Mouse (Mus musculus) hindbrain, embryonic 10.5 days (tissue): ENCODE measurements at regions not wholly inside any gene's neighbourhood (a gene's known extent, or its start where the extent isn't known, plus 50 kb on each side); places are given as distances from the start of the nearest gene placed in this dataset.

Experiments used
- DNase-seq: peaks from one replicate; pipeline ENCODE4 v3.0.0-alpha.2; 2017; ENCODE audit warnings: low spot score
- H3K27ac ChIP-seq: fragments of 300-500 bp; sonication (generic); 2 replicates; pipeline ENCODE4 v1.5.1; 2016; ENCODE audit warnings: mild to moderate bottlenecking, moderate library complexity
- H3K27me3 ChIP-seq: fragments of 300-500 bp; sonication (generic); 2 replicates; pipeline ENCODE4 v1.6.1; 2016; ENCODE audit warnings: mild to moderate bottlenecking; ENCODE audit not compliant: poor library complexity, insufficient read depth, severe bottlenecking
- H3K36me3 ChIP-seq: fragments of 300-500 bp; sonication (generic); 2 replicates; pipeline ENCODE4 v1.6.1; 2016; ENCODE audit warnings: mild to moderate bottlenecking, moderate library complexity
- H3K4me1 ChIP-seq: fragments of 300-500 bp; sonication (generic); replicated peaks from 2 replicates; pipeline ENCODE4 v1.6.1; 2016; ENCODE audit warnings: mild to moderate bottlenecking
- H3K4me3 ChIP-seq: fragments of 300-500 bp; sonication (generic); 2 replicates; pipeline ENCODE4 v1.5.1; 2016; ENCODE audit warnings: mild to moderate bottlenecking, moderate library complexity
- H3K9me3 ChIP-seq: fragments of 300-500 bp; sonication (generic); 2 replicates; pipeline ENCODE4 v1.6.1; 2016; ENCODE audit warnings: mild to moderate bottlenecking, moderate library complexity
- WGBS: fragments of 180-500 bp; shearing (Covaris S2); methylation state at CpG from one replicate; pipeline ENCODE4 v1.1.7; 2016; 5-methylcytosine and 5-hydroxymethylcytosine counted together

DNA sequence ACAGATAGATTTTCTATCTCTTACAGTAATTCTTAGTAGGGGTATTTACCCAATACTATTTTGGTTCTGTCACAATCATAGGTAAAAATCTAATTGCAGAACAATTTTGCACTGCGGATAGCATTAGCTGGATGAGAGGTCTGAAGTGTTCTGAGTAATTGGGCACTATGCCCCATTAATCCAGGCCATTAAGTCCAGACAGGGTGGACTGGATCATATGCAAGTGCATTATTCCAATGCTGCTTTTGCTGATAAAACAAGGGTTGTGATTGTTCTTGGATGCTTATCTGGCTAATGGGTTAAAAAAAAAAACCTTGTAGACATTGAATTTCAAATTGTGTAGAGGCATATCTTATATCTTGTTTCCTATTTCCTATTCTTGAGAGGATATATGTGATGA lies 1732.6 kb upstream of the Gm6569 start:
- Histone ChIP-seq H3K9me3 (no peaks in the 10 kb centered on the region), H3K27ac (no peak overlapping the region), H3K4me1 (no peaks in the 10 kb centered on the region), H3K36me3 (no peaks in the 10 kb centered on the region), H3K27me3 (no peaks in the 10 kb centered on the region), H3K4me3 (no peak overlapping the region)
- 94% methylated on average over 1 of the region's 1 CpGs for WGBS
- no peak for DNase-seq

DNA sequence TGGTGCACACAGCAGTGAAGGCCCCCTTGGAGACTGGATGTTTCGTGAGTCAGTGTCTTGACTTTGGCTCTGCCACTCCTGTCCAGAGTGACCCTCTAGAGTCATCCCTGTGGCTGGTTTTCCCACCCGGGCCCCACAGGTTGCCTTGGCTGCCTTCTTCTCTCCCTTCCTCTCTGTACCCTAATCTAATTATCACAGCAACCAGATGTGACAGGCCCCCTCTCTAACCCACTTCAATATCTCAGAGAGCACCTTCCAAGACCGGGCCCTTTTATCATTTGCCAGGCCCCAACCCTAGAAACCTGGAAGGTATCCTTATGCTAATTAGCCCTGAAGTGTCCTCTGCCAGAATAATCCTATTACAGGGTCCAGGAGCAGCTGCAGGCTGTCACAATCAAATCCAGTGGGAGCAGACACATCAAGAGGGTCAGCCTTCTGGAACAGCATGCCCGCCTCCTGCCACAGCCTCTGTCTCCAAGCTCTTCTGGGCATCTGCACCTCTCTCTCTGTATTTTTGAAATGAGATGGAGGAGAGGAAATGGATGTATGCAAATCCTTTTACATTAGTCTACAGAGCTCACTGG lies 1728.4 kb upstream of the Gm6569 start:
- 57% methylated on average over 4 of the region's 4 CpGs for WGBS
- no peaks in the 10 kb centered on the region for H3K4me1 ChIP-seq
- H3K27me3 ChIP-seq = no peaks in the 10 kb centered on the region
- DNase-seq = peak; percentile 11
- no peaks in the 10 kb centered on the region for H3K36me3 ChIP-seq
- H3K27ac ChIP-seq = no peak overlapping the region
- no peaks in the 10 kb centered on the region for H3K9me3 ChIP-seq
- H3K4me3 ChIP-seq = no peak overlapping the region

DNA sequence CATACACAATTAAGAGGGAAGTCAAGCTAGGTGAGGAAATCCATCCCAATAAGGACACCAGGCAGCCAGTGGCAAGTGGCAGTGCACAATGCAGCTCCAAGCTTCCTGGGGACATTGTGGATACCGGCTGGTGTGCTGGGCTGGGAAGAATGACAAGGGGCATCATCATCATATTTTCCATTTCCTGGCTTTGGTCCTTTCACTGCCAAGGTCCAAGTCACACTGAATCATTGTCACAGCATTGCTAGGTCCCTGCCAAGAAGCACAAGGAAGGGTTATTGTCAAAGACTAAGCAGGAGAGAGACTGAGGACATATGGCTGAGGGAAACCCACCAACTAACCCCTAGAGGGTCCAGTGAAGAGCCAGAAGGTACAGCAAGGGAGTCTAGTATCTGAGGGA lies 1723.8 kb upstream of the Gm6569 start:
- Histone ChIP-seq H3K9me3 (no peaks in the 10 kb centered on the region), H3K27ac (no peak overlapping the region), H3K4me3 (no peak overlapping the region), H3K27me3 (no peaks in the 10 kb centered on the region), H3K36me3 (no peaks in the 10 kb centered on the region), H3K4me1 (no peaks in the 10 kb centered on the region)
- no peak for DNase-seq
- WGBS = 80% methylated on average over 1 of the region's 1 CpGs

DNA sequence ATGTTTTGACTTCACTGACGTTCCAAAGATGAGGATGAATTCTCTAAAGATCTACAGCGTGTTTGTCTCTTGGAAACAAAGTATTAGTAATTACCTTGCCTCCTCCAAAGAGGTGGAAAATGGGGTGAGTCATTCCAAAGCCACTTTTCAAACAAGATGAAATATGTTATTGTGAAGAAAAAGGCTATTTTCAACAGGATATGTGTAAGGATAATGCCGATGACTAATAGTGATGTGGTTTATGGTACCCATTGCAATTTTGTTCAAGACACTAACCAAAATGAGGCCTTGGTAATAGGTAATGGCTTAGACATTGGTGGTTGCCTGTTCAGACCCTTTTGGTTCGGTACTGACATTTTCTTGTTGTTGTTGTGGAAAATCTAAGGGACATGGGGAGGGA lies 1717.6 kb upstream of the Gm6569 start:
- no peak for DNase-seq
- Histone ChIP-seq H3K36me3 (no peaks in the 10 kb centered on the region), H3K4me3 (no peak overlapping the region), H3K27ac (no peak overlapping the region), H3K4me1 (no peaks in the 10 kb centered on the region), H3K9me3 (peaks cover 4% of the 10 kb centered on the region; the same call in 1 of the 2 replicates), H3K27me3 (no peaks in the 10 kb centered on the region)
- WGBS = 82% methylated on average over 4 of the region's 4 CpGs

GRCm38 (mm10) chr15:72134226-72134625 lies 1700.1 kb upstream of the Gm6569 start:
- Histone ChIP-seq H3K27me3 (no peaks in the 10 kb centered on the region), H3K9me3 (no peaks in the 10 kb centered on the region), H3K36me3 (no peaks in the 10 kb centered on the region), H3K4me1 (no peaks in the 10 kb centered on the region), H3K27ac (no peak overlapping the region), H3K4me3 (no peak overlapping the region)
- no peak for DNase-seq
- WGBS = 84% methylated on average over 8 of the region's 8 CpGs

DNA sequence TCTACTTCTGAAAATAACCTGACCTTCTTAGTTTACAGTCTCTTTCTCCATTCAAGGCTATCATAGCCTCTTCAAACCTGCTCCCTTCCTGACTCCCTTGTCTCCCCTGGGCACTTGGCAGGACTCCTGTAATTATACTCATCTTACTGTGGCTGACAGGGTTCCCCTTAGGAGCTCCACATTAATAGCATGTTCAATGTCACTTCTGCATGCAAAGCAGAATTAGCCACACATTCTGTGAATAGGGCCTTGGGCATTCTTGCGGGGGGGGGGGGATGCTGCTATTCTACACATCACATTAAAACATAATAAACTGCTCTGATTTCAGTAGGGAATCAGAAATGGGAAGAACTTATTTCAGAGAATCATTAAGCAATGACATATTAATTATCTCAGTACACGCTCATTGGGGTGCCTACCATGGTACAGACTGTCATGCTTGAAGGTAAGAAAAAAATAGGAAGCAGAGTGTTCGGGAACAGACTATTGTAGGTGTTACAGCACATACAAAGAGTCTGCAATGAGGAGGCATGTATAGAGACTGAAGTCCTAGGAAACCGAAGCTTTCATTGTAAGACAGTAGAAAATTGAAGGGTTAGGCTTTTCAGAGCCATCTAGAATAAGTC lies 1698.3 kb upstream of the Gm6569 start:
- H3K4me1 ChIP-seq = no peaks in the 10 kb centered on the region
- no peak overlapping the region for H3K27ac ChIP-seq
- no peak for DNase-seq
- WGBS = 86% methylated on average over 4 of the region's 4 CpGs
- no peaks in the 10 kb centered on the region for H3K9me3 ChIP-seq
- H3K36me3 ChIP-seq = no peaks in the 10 kb centered on the region
- no peaks in the 10 kb centered on the region for H3K27me3 ChIP-seq
- no peak overlapping the region for H3K4me3 ChIP-seq

- H3K4me3 ChIP-seq = no peak overlapping the region
- H3K27ac ChIP-seq = no peak overlapping the region
- H3K9me3 ChIP-seq = no peaks in the 10 kb centered on the region
- no peaks in the 10 kb centered on the region for H3K4me1 ChIP-seq
- no peaks in the 10 kb centered on the region for H3K36me3 ChIP-seq
- H3K27me3 ChIP-seq = no peaks in the 10 kb centered on the region
- WGBS = 91% methylated on average over 2 of the region's 2 CpGs
- DNase-seq = no peak
These were observed 1694.2 kb upstream of the Gm6569 start for GRCm38 (mm10) chr15:72140122-72140521.

- H3K4me1 ChIP-seq = no peaks in the 10 kb centered on the region
- no peaks in the 10 kb centered on the region for H3K36me3 ChIP-seq
- 93% methylated on average over 6 of the region's 6 CpGs for WGBS
- H3K4me3 ChIP-seq = no peak overlapping the region
- no peak overlapping the region for H3K27ac ChIP-seq
- no peaks in the 10 kb centered on the region for H3K9me3 ChIP-seq
- no peaks in the 10 kb centered on the region for H3K27me3 ChIP-seq
- DNase-seq = no peak
These were observed 1683.8 kb upstream of the Gm6569 start for GRCm38 (mm10) chr15:72150581-72150980.

DNA sequence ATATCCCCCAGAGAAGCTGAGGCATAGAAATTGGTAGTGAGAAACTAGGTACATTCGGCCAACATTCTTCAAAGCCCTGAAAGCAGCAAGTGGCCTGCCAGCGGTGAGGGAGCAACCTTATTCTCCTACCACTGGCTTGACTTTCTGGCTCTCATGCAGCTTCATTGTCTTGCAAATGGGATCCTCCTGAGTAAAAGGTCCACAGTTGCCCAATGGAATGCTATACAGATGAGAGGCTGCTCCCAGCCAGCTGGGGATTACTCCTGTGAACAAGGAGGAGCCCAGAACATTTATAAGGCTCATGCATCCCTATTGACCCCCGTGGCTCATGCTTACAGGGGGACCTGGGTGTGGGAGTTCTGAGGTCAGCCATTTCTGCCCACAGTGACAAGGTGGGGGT lies 1675.9 kb upstream of the Gm6569 start:
- H3K9me3 ChIP-seq = no peaks in the 10 kb centered on the region
- H3K4me3 ChIP-seq = no peak overlapping the region
- H3K4me1 ChIP-seq = no peaks in the 10 kb centered on the region
- no peaks in the 10 kb centered on the region for H3K27me3 ChIP-seq
- DNase-seq = no peak
- WGBS = 59% methylated on average over 3 of the region's 3 CpGs
- no peaks in the 10 kb centered on the region for H3K36me3 ChIP-seq
- H3K27ac ChIP-seq = no peak overlapping the region

DNA sequence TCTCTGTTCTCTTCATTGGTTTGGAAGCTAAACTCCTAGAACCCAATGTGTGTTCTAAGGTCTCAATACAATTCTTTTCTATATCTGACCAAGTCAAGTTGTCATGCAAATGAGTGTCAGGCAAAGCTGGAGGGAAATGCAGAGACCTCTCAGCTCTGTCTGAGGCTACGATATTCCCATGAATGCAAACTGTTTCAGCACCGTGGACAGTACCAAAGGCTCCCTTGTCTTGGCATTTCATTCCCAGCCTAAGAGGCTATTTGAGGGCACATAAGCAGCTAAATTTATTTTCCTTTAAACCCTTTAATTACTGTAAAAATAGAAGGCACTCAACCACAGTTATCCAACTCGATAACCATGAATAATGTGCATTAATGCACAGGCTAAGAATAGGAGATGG lies 1633.5 kb upstream of the Gm6569 start:
- DNase-seq = peak; percentile 24
- WGBS = 33% methylated on average over 3 of the region's 3 CpGs
- Histone ChIP-seq H3K4me1 (no peaks in the 10 kb centered on the region), H3K27ac (no peak overlapping the region), H3K36me3 (no peaks in the 10 kb centered on the region), H3K9me3 (no peaks in the 10 kb centered on the region), H3K27me3 (no peaks in the 10 kb centered on the region), H3K4me3 (no peak overlapping the region)

GRCm38 (mm10) chr15:72201791-72202190 lies 1632.6 kb upstream of the Gm6569 start:
- WGBS = 67% methylated on average over 1 of the region's 1 CpGs
- no peaks in the 10 kb centered on the region for H3K4me1 ChIP-seq
- H3K27ac ChIP-seq = no peak overlapping the region
- DNase-seq = no peak
- no peaks in the 10 kb centered on the region for H3K36me3 ChIP-seq
- no peaks in the 10 kb centered on the region for H3K9me3 ChIP-seq
- no peak overlapping the region for H3K4me3 ChIP-seq
- no peaks in the 10 kb centered on the region for H3K27me3 ChIP-seq

GRCm38 (mm10) chr15:72205240-72205799 lies 1629.0 kb upstream of the Gm6569 start:
- no peaks in the 10 kb centered on the region for H3K27me3 ChIP-seq
- 76% methylated on average over 8 of the region's 8 CpGs for WGBS
- H3K36me3 ChIP-seq = no peaks in the 10 kb centered on the region
- no peak overlapping the region for H3K4me3 ChIP-seq
- H3K4me1 ChIP-seq = no peaks in the 10 kb centered on the region
- H3K27ac ChIP-seq = no peak overlapping the region
- H3K9me3 ChIP-seq = no peaks in the 10 kb centered on the region
- DNase-seq = no peak

DNA sequence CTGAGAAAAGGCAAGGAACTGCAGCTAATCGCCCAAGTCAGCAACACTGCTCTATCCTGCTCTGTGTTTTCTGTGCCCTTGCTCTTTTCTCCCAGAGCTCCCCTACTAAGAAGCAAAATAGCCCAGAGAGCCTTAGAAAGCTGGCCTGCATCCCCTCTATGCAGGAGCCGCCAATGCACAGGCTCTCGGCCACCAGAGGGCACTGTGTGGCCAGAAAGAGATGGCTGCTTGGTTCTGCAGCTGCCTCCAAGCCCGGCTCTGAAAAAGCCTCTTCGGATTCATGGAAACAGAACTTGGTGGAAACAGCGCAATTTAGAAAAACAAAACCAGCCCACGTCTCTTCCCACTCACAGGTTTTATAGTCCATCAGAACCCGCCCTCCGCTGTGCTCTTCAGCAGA lies 1628.4 kb upstream of the Gm6569 start:
- Histone ChIP-seq H3K27me3 (no peaks in the 10 kb centered on the region), H3K4me1 (no peaks in the 10 kb centered on the region), H3K4me3 (no peak overlapping the region), H3K9me3 (no peaks in the 10 kb centered on the region), H3K27ac (no peak overlapping the region), H3K36me3 (no peaks in the 10 kb centered on the region)
- peak; percentile 78 for DNase-seq
- 14% methylated on average over 9 of the region's 9 CpGs for WGBS
